24 mouse cellular contexts compared by ENCODE assay signal in the genomic region with DNA sequence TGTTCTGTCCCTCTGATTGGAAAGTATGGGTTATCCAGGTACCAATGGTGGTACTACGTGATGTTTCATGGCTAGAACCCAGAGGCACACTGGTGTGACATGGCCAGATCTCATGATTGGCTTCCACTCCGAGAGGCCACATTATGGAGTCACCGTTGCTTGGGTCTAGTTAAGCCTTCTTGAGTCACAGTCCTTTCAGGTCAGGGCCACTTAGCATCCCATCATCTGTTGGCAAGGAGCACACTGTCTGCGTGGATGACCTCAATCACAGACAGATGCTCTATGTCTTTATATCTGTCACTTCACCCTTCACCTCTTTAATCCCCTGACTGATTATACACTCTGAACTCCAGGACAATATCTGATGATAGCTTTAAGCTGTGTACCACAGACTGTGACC.
"Had no signal": no experiment of that assay in that cellular context is flagged by ENCODE, and none has a peak within 500 bp of the region (broad histone marks: within the 10 kb centered on the region; RNA-seq: fewer than 3 reads in every experiment).

No protein-coding gene starts in this region.

- H3K9ac ChIP-seq: hindbrain, embryonic 12.5 days; hindbrain, embryonic 14.5 days; intestine, embryonic 15.5 days; limb, embryonic 12.5 days; liver, embryonic 14.5 days had no signal

- H3K36me3 ChIP-seq: hindbrain, embryonic 10.5 days; hindbrain, embryonic 12.5 days; intestine, embryonic 15.5 days; limb, embryonic 10.5 days; limb, embryonic 12.5 days had no signal

- H3K27me3 ChIP-seq: hindbrain, embryonic 12.5 days; intestine, embryonic 15.5 days; limb, embryonic 12.5 days had no signal

- H3K9me3 ChIP-seq: hindbrain, embryonic 10.5 days; hindbrain, embryonic 12.5 days; intestine, embryonic 15.5 days; limb, embryonic 10.5 days; limb, embryonic 12.5 days had no signal

- ATAC-seq: hindbrain, embryonic 16.5 days; inflammation-experienced regulatory T-cells, adult 6 months; intestine, embryonic 15.5 days; intestine, postnatal 0 days had no signal

- H3K4me2 ChIP-seq: heart, embryonic 11.5 days; hindbrain, embryonic 12.5 days; hindbrain, embryonic 14.5 days; intestine, embryonic 15.5 days; limb, embryonic 12.5 days had no signal

- H3K27ac ChIP-seq: heart, adult 2 months; hindbrain, embryonic 10.5 days; hindbrain, embryonic 12.5 days; hindbrain, embryonic 14.5 days; intestine, embryonic 15.5 days; layer of hippocampus, adult 2 months; left cerebral cortex, adult 2 months; liver, embryonic 14.5 days had no signal

- H3K4me3 ChIP-seq: gastrocnemius, adult 2 months; heart, adult 2 months; hindbrain, embryonic 10.5 days; hindbrain, embryonic 12.5 days; intestine, embryonic 15.5 days; layer of hippocampus, adult 2 months; left cerebral cortex, adult 2 months; limb, embryonic 10.5 days; limb, embryonic 12.5 days had no signal

- DNase-seq: gastrocnemius, adult 2 months; gastrocnemius, postnatal 10 days; gastrocnemius, postnatal 25 days; heart, postnatal 10 days; heart, postnatal 4 days; kidney, adult 18-20 months; kidney, adult 8-10 months; kidney, postnatal 10 days; kidney, postnatal 25 days; kidney, postnatal 4 days had no signal
